Mouse (Mus musculus): ENCODE data around the gene Ifngr2.

DNA sequence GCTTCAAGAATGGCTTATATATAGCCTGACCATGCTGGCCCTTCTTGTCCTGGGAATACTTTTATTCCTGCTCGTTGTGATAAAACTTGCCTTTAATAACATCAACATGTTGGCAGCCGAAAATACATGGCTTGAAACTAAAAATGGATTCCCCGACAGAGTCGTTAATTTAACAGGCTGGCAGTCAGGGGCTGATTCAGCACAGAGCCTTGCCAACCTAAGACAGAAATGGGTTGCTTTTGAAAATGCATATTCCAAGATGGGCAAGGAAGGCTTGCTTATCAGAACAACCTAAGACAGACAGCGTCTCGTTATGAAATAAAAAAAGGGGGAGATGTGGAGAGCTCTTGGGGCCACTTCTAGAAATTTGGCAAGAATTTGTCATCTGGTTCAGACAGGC lies 15.0 kb upstream of the Ifngr2 start:
- TF ChIP-seq CTCF (IDR thresholded peaks at IDR 0.05; ENCODE audit: low read depth, low read length) (no peak), POLR2A (IDR thresholded peaks at IDR 0.05; ENCODE audit: borderline replicate concordance, low read depth, low read length) (no peak)

Data from bone marrow macrophage, adult 2 months (primary cell).